Mouse (Mus musculus) lung, adult 18-20 months (tissue): ENCODE measurements at regions not wholly inside any gene's neighbourhood (a gene's known extent, or its start where the extent isn't known, plus 50 kb on each side); places are given as distances from the start of the nearest gene placed in this dataset.

ENCODE experiments used
- DNase-seq, 2 experiments: peaks; one replicate each; pipeline ENCODE4 v3.0.0; 2022; ENCODE audit warnings: mixed read lengths in 2 of 2

DNA sequence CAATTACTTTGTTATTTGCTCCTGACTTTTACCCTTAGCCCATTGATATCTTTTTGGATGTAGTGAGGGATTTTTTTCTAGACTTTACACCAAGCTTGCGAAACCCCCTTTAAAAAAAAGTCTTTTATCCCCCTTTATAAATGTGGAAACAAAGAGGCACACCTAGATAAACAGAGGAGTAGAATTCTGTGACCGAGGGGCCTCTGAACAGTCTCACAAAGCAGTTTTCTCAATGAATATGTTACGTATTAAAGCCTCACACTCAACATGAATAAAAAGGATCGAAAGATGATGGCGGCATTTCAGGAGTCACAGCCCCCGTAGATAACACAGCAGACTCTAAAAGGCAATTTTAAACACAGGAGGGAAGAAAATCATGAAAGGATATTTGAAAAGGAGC, 104.2 kb downstream of the Fgf9 start:
- DNase-seq: no peak

DNA sequence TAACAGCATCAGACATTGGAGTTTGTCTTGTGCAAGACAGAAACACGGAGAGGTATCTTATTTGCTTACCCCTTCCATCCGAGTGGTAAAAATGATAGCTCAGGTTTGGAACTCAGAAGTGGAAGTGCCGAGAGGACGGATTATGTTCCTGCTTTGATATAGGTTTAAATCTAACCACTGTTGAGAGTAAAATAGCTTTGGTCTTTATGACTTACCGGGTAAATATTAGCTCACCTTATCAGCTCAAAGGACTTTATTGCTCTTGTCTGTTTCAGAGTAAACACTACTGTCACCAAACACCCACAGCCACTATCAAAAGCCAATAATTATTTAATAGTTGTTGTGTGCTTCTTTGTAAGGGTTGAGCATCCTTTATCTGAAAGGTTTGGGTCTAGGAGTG, 98.6 kb downstream of the Fgf9 start:
- DNase-seq: no peak
